Mouse (Mus musculus) cerebellum, adult 9-11 months (tissue): ENCODE measurements around the gene Mphosph8.

Experiments
- DNase-seq: peaks from one replicate; pipeline ENCODE4 v3.0.0; 2022

Mphosph8 gene

GRCm38 (mm10) chr14:56667969-56668802 is at the start of gene Mphosph8:
TSS of gene Mphosph8 (plus strand) at chr14:56668248.
- peak; percentile 99 for DNase-seq

- no peak for DNase-seq
Observed at GRCm38 (mm10) chr14:56620425-56620824, 47.6 kb upstream of the Mphosph8 start.

- DNase-seq, result no peak
Observed at GRCm38 (mm10) chr14:56626202-56626601, 41.8 kb upstream of the Mphosph8 start.

- no peak for DNase-seq
Observed at GRCm38 (mm10) chr14:56628336-56628735, 39.7 kb upstream of the Mphosph8 start.

GRCm38 (mm10) chr14:56631109-56631508 is 36.9 kb upstream of the Mphosph8 start:
- no peak for DNase-seq

- DNase-seq, result no peak
Observed at GRCm38 (mm10) chr14:56647206-56647605, 20.8 kb upstream of the Mphosph8 start.

GRCm38 (mm10) chr14:56649448-56649847 is 18.6 kb upstream of the Mphosph8 start:
- no peak for DNase-seq

- DNase-seq, result no peak
Observed at GRCm38 (mm10) chr14:56665651-56666050, 2.4 kb upstream of the Mphosph8 start.

GRCm38 (mm10) chr14:56666909-56667308 is 1.1 kb upstream of the Mphosph8 start:
- DNase-seq, result no peak

- DNase-seq, result no peak
Observed at GRCm38 (mm10) chr14:56669046-56669620, 1.1 kb downstream of the Mphosph8 start.

GRCm38 (mm10) chr14:56685426-56685825 is 17.4 kb downstream of the Mphosph8 start:
- no peak for DNase-seq

GRCm38 (mm10) chr14:56689116-56689515 is 21.1 kb downstream of the Mphosph8 start:
- DNase-seq, result no peak

- DNase-seq, result no peak
Observed at GRCm38 (mm10) chr14:56689766-56690165, 21.7 kb downstream of the Mphosph8 start.

GRCm38 (mm10) chr14:56695495-56695894 is 27.4 kb downstream of the Mphosph8 start:
- DNase-seq, result no peak

GRCm38 (mm10) chr14:56697836-56698235 is 29.8 kb downstream of the Mphosph8 start:
- DNase-seq, result no peak

- no peak for DNase-seq
Observed at GRCm38 (mm10) chr14:56702644-56703043, 34.6 kb downstream of the Mphosph8 start.

GRCm38 (mm10) chr14:56705687-56706086 is 37.6 kb downstream of the Mphosph8 start:
- DNase-seq, result no peak

GRCm38 (mm10) chr14:56726493-56726892 is 58.4 kb downstream of the Mphosph8 start:
- no peak for DNase-seq

- DNase-seq, result no peak
Observed at GRCm38 (mm10) chr14:56740175-56740574, 72.1 kb downstream of the Mphosph8 start.
